Mouse (Mus musculus) midbrain, embryonic 13.5 days (tissue): Measurements from ENCODE around the gene Atp7a. TPM values are rescaled to one million over a fixed set of nuclear protein-coding genes. Genes with fewer than 3 reads are reported as not detected.

Experiments
- ATAC-seq: fragments of 200-750 bp; cut with Nextera tagmentation; 2 replicates; pipeline ENCODE4 v1.8.0; 2017; ENCODE audit warnings: mild to moderate bottlenecking, moderate TSS enrichment, moderate library complexity
- H3K27ac ChIP-seq: fragments of 300-500 bp; sonication (generic); 2 replicates; pipeline ENCODE4 v1.5.1; 2015; ENCODE audit warnings: inconsistent platforms, mild to moderate bottlenecking, moderate library complexity
- H3K27me3 ChIP-seq: fragments of 300-500 bp; sonication (generic); 2 replicates; pipeline ENCODE4 v1.6.1; 2015; ENCODE audit warnings: mild to moderate bottlenecking, inconsistent platforms
- H3K36me3 ChIP-seq: fragments of 300-500 bp; sonication (generic); 2 replicates; pipeline ENCODE4 v1.6.1; 2015; ENCODE audit warnings: mild to moderate bottlenecking, inconsistent platforms
- H3K4me1 ChIP-seq: fragments of 300-500 bp; sonication (generic); replicated peaks from 2 replicates; pipeline ENCODE4 v1.6.1; 2015; ENCODE audit warnings: inconsistent platforms
- H3K4me2 ChIP-seq: fragments of 300-500 bp; sonication (generic); replicated peaks from 2 replicates; pipeline ENCODE4 v1.6.1; 2015; ENCODE audit warnings: moderate library complexity, mild to moderate bottlenecking, inconsistent platforms
- H3K4me3 ChIP-seq: fragments of 300-500 bp; sonication (generic); replicated peaks from 2 replicates; pipeline ENCODE4 v1.5.1; 2015; ENCODE audit warnings: mild to moderate bottlenecking, inconsistent platforms
- H3K9ac ChIP-seq: fragments of 300-500 bp; sonication (generic); replicated peaks from 2 replicates; pipeline ENCODE4 v1.6.1; 2015; ENCODE audit warnings: mild to moderate bottlenecking, inconsistent platforms
- H3K9me3 ChIP-seq: fragments of 300-500 bp; sonication (generic); 2 replicates; pipeline ENCODE4 v1.6.1; 2016; ENCODE audit warnings: mild to moderate bottlenecking, inconsistent platforms
- WGBS: fragments of 180-500 bp; shearing (Covaris S2); methylation state at CpG from one replicate; pipeline ENCODE4 v1.1.7; 2015; 5-methylcytosine and 5-hydroxymethylcytosine counted together
- polyA plus RNA-seq: library from polyadenylated mRNA; unstranded; fragments of >200 nt; fragmentation: Nextera tagmentation; extraction: Ambion mirVana; gene quantifications from 2 replicates; pipeline ENCODE4 v1.2.1, GENCODE M21; 2015

Gene Atp7a
- polyA plus RNA-seq, 1 experiment from 2014 or later, result 20.0 TPM

DNA sequence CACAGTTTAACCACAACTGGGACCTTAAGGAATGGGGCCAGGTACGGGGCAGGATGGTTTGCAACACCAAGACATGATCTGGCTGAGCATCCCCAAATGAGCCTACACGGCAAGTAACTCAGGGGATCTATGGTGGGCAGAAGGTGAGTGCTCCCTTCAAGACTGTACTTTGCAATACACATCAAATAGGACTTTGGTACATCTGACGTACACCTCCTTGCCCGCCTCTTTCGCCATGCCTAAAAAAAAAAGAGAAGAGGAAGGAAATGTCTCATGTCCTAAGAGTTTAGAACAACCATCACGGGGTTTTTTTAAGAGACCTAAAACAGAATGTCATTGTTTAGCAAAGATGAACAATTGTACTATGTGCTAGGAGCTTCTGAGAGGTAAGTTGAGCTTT lies 115.9 kb downstream of the Atp7a start, which contains the start of gene Tlr13:
TSS of gene Tlr13 (plus strand) at position 269 of the 400 bp plus-strand sequence.
- 89% methylated on average over 6 of the region's 6 CpGs for WGBS
- Histone ChIP-seq H3K9ac (no peak within 1 kb of the TSS), H3K4me2 (no peak within 1 kb of the TSS), H3K4me3 (no peak within 1 kb of the TSS), H3K27me3 (no peaks in the 10 kb centered on the region), H3K4me1 (no peaks in the 10 kb centered on the region), H3K27ac (no peak within 1 kb of the TSS), H3K9me3 (no peaks in the 10 kb centered on the region), H3K36me3 (no peaks in the 10 kb centered on the region)
- no peak for ATAC-seq

DNA sequence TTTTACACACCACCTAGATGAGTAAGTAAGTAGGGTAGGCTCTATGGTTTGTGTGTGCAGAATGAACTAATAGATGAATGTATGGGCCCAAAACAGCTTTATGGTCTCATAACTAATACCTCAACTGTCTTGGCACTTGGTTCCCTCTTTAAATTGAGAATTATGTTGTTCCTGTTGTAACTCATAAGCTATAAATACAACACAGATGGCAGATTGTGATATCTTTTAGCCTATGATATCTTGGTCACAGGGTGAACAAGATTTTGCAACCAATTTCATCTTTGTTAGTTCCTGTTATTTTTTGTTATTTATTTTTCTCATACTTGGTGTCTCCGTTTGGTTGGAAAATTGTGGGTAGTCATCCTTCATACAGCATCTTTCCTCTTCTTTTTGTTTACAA lies 121.1 kb downstream of the Atp7a start:
- ATAC-seq, result no peak
- H3K4me3 ChIP-seq, result no peak overlapping the region
- no peak overlapping the region for H3K4me2 ChIP-seq
- H3K4me1 ChIP-seq, result no peaks in the 10 kb centered on the region
- no peak overlapping the region for H3K9ac ChIP-seq
- no peaks in the 10 kb centered on the region for H3K36me3 ChIP-seq
- no peaks in the 10 kb centered on the region for H3K9me3 ChIP-seq
- H3K27ac ChIP-seq, result no peak overlapping the region
- H3K27me3 ChIP-seq, result no peaks in the 10 kb centered on the region; the same call in 1 of the 2 replicates
- WGBS, result 82% methylated on average over 1 of the region's 1 CpGs

DNA sequence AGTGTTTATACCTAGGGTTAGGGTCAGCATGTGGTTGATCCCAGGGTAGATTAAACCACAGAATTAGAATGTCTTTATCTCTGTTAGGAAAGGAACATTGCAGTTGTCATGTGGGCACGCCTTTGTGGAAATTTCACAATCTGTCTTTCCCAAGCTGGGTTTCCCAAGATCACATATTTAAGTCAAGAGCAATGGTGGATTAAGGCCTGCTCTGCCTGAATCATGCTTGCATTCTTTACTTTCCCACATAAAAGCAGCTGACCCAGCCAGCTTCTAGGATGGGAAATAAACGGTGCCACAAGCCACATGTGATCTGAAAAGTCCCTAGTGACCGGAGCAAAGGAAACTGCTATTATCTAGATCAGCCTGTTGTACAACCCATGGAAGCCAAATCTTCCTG lies 122.4 kb downstream of the Atp7a start:
- no peak for ATAC-seq

DNA sequence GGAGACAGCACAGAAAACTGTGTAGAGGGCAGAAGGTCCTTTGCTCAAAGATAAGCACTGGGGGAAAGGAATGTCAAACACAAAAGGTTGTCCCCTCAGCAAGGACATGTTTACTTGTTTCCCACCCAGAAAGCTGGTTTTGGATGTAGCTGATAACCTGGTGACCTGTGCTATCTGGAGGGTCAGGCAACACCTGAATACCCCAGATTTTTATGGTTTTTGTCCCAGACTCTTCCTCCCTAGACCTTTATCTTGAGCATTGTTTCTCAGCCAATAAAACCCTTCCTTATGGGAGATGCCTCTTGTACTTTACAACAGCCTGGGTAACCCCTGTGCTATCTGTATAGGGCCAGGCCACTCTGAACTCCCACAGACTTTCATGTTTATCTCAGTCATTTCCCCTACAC lies 127.1 kb downstream of the Atp7a start:
- Histone ChIP-seq H3K4me2 (no peak overlapping the region), H3K9me3 (no peaks in the 10 kb centered on the region), H3K27me3 (no peaks in the 10 kb centered on the region; the same call in 1 of the 2 replicates), H3K9ac (no peak overlapping the region), H3K36me3 (no peaks in the 10 kb centered on the region), H3K4me1 (no peaks in the 10 kb centered on the region), H3K4me3 (no peak overlapping the region), H3K27ac (no peak overlapping the region)
- no peak for ATAC-seq

More for the DNA sequence above, 122.4 kb downstream of the Atp7a start:
- Histone ChIP-seq H3K4me2 (no peak overlapping the region), H3K27ac (no peak overlapping the region), H3K27me3 (no peaks in the 10 kb centered on the region; the same call in 1 of the 2 replicates), H3K4me1 (no peaks in the 10 kb centered on the region), H3K9me3 (no peaks in the 10 kb centered on the region), H3K9ac (no peak overlapping the region), H3K36me3 (no peaks in the 10 kb centered on the region), H3K4me3 (no peak overlapping the region)
- 85% methylated on average over 3 of the region's 3 CpGs for WGBS

DNA sequence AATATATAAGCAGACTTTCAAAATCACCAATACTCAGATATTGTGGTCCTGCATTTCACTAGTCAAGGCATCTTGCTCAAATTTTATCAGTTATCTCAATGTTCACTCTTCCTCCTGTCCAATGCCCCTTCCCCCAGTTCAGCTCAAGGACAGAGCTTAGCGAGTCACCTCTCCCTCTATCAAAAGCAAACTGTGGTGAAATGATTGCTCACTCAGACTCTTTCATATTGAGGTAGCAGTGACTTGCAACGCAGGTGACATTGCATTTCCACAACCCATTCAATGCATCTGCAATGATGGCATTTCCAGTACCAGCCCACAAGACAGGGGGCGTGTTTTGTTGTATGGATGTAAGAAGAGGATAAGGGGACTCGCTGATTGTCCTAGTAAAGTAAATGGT lies 128.8 kb downstream of the Atp7a start:
- H3K9me3 ChIP-seq, result no peaks in the 10 kb centered on the region
- H3K36me3 ChIP-seq, result no peaks in the 10 kb centered on the region
- ATAC-seq, result no peak
- H3K27ac ChIP-seq, result no peak overlapping the region
- no peak overlapping the region for H3K9ac ChIP-seq
- no peaks in the 10 kb centered on the region for H3K27me3 ChIP-seq
- no peaks in the 10 kb centered on the region for H3K4me1 ChIP-seq
- no peak overlapping the region for H3K4me3 ChIP-seq
- WGBS, result 75% methylated on average over 4 of the region's 4 CpGs
- no peak overlapping the region for H3K4me2 ChIP-seq

DNA sequence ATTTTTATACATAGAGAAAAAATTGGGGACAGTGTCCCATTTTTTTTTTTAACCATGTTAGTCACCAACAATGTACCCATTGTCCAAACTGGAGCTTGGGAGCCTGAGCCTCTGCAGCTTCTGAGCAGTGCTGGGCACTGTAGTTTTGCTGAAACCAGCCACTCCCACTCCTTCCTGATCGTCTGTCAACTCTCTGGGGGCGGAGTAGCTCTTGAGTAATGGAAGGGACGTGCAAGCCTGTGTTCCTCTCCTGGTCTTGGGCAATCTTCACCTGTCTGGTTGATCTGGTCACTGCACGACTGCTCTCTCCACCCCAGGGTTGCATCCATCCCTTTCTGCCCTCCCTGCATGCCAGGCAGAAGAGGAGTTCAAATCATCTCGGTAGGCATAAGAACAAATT lies 136.9 kb downstream of the Atp7a start:
- H3K9me3 ChIP-seq, result no peaks in the 10 kb centered on the region
- H3K4me3 ChIP-seq, result no peak overlapping the region
- ATAC-seq, result no peak
- H3K27me3 ChIP-seq, result no peaks in the 10 kb centered on the region
- H3K4me1 ChIP-seq, result no peaks in the 10 kb centered on the region
- H3K9ac ChIP-seq, result no peak overlapping the region
- WGBS, result 67% methylated on average over 5 of the region's 5 CpGs
- H3K4me2 ChIP-seq, result no peak overlapping the region
- H3K27ac ChIP-seq, result no peak overlapping the region
- H3K36me3 ChIP-seq, result no peaks in the 10 kb centered on the region

DNA sequence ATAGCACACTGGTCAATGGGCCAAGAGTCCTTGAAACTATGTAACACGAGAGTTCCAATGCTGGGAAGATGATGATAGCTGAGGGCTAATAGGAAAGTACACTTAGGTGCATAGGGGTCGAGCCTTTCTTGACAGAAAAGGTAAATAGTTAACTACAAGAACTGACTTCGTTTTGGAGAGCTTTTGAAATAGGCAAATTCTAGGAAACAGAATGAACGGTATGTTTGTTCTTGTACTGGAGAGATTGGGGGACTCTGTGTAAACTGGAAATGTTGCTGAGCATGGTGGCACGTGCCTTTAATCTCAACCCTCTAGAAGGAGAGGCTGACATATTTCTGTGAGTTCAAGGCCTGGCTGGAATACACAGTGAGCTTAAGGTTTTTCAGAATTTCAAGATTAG lies 137.5 kb downstream of the Atp7a start:
- H3K27me3 ChIP-seq, result no peaks in the 10 kb centered on the region
- H3K4me3 ChIP-seq, result no peak overlapping the region
- H3K4me2 ChIP-seq, result no peak overlapping the region
- WGBS, result 78% methylated on average over 5 of the region's 5 CpGs
- H3K9me3 ChIP-seq, result no peaks in the 10 kb centered on the region
- no peak overlapping the region for H3K27ac ChIP-seq
- H3K4me1 ChIP-seq, result no peaks in the 10 kb centered on the region
- H3K9ac ChIP-seq, result no peak overlapping the region
- no peak for ATAC-seq
- no peaks in the 10 kb centered on the region for H3K36me3 ChIP-seq

DNA sequence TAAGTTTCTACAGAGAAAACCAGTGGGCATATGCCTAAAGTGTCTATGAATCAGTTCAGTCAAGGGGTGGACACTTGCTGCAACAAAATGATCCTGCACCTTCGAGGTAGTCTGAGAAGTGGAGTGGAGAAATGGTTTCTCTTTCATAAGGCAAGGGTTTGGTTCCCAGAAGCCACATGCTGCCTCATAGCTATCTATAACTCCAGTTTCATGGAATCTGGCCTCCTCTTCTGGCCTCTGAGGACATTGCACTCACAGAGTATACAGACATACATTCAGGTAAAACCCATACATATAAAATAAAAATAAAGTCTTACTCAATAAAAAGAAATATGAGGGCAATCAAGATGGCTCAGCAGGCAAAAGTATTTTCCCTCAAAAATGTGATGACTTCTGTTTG lies 138.0 kb downstream of the Atp7a start:
- Histone ChIP-seq H3K9ac (no peak overlapping the region), H3K4me3 (no peak overlapping the region), H3K27me3 (no peaks in the 10 kb centered on the region), H3K4me2 (no peak overlapping the region), H3K4me1 (no peaks in the 10 kb centered on the region), H3K9me3 (no peaks in the 10 kb centered on the region), H3K36me3 (no peaks in the 10 kb centered on the region), H3K27ac (no peak overlapping the region)
- no peak for ATAC-seq
- 80% methylated on average over 1 of the region's 1 CpGs for WGBS

DNA sequence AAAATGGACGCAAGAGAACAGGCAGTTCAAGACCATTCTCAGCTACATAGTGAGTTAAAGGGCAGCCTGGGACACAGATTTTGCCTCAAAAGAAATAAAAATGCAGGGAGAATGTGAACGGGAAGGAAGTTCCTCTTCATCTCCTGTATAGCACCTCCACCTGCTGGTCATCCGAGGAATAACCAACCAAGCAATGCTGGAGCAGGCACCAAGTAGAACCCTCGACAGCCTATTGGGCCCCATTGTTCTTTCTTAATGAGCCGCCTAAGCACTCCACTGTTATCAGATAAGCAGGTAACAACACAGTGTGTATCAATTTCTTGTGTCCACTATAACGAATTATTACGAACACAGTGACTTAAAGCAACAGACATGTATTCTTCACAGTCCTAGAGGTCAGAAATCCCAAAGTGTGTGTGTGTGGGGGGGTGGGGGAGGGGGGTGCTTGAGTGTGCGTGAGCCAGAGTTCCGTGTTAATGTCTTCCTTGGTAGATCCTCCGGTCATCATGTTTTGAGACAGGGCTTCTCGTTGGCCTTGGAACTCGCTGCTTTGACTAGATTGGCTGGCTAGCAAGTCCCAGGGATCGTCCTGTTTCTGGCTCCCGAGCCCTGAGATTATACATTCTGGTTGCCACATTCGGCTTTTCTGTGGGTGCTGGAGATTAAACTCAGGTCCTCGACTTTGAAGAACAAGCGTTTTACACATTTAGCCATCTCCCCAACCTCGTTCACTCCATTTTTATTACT lies 144.2 kb downstream of the Atp7a start:
- 22% methylated on average over 18 of the region's 18 CpGs for WGBS
- ATAC-seq, result peak; percentile 84
- H3K9ac ChIP-seq, result no peak overlapping the region

DNA sequence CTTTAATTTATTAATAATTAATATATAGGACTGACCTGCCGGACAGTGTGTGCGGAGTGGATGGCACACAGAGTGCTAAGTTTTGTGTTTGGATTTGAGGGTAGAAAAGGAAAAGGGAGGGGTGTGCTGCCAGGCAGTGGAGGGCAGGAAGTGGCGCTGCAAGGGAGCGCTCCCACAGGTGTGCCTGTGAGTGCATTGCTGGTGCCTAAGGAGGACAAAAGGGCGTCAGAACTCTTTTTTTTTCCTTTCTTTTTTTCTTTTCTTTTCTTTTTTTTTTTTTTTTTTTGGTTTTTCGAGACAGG lies 144.7 kb downstream of the Atp7a start:
- Histone ChIP-seq H3K27ac (no peak overlapping the region), H3K4me3 (peak overlapping the region; percentile 31), H3K9ac (no peak overlapping the region), H3K4me1 (no peaks in the 10 kb centered on the region), H3K27me3 (no peaks in the 10 kb centered on the region), H3K9me3 (no peaks in the 10 kb centered on the region), H3K4me2 (peak overlapping the region; percentile 45), H3K36me3 (no peaks in the 10 kb centered on the region)
- peak; percentile 55 for ATAC-seq
- 65% methylated on average over 6 of the region's 6 CpGs for WGBS

More for the DNA sequence above, 144.2 kb downstream of the Atp7a start:
- H3K9me3 ChIP-seq, result no peaks in the 10 kb centered on the region
- no peaks in the 10 kb centered on the region for H3K4me1 ChIP-seq
- no peaks in the 10 kb centered on the region for H3K36me3 ChIP-seq
- no peak overlapping the region for H3K27ac ChIP-seq
- peak overlapping the region; percentile 45 for H3K4me2 ChIP-seq
- no peaks in the 10 kb centered on the region for H3K27me3 ChIP-seq
- peak overlapping the region; percentile 31 for H3K4me3 ChIP-seq

Other genes with a start within 250 kb of the Atp7a start
- gene Atrx, start 97.9 kb upstream of the Atp7a start, polyA plus RNA-seq, result 257 and 279 TPM in 2 replicates
- gene Magt1, start 15.4 kb upstream of the Atp7a start, polyA plus RNA-seq, result 25.7 and 26.1 TPM in 2 replicates
- 334 and 374 TPM in 2 replicates for gene Cox7b, start 11.6 kb upstream of the Atp7a start, polyA plus RNA-seq
- 0.17 and 0.21 TPM in 2 replicates for gene Tlr13, start 115.9 kb downstream of the Atp7a start, polyA plus RNA-seq
- 263 and 273 TPM in 2 replicates for gene Pgk1, start 159.8 kb downstream of the Atp7a start, polyA plus RNA-seq
- 12.1 and 14.3 TPM in 2 replicates for gene Taf9b, start 193.9 kb downstream of the Atp7a start, polyA plus RNA-seq
- gene Fnd3c2, start 228.1 kb downstream of the Atp7a start, polyA plus RNA-seq, result not detected in 2 replicates